Mouse (Mus musculus): ENCODE data around the gene Slc45a2.

GRCm38 (mm10) chr15:11037376-11037695, 36.8 kb downstream of the Slc45a2 start:
- TF ChIP-seq CTCF (IDR thresholded peaks at IDR 0.05; ENCODE audit: extremely low read depth, insufficient read length, insufficient replicate concordance, low read depth, low read length) (no peak), POLR2A (IDR thresholded peaks at IDR 0.05; ENCODE audit: low read depth, low read length) (no peak)

All from small intestine, adult 2 months (tissue).